ENCODE assay signal across 26 mouse cellular contexts in genomic region chr5:100172104-100172503, GRCm38 (mm10). TPM values are rescaled to one million over a fixed set of nuclear protein-coding genes. Genes with fewer than 3 reads are reported as not detected.
DNase-seq lines count a peak whose midpoint lies in the region; ATAC-seq and TF ChIP-seq lines count a peak whose summit lies in the region.
"Had no signal": no experiment of that assay in that cellular context is flagged by ENCODE, and none has a peak within 500 bp of the region (broad histone marks: within the 10 kb centered on the region; RNA-seq: fewer than 3 reads in every experiment).

No protein-coding gene starts in this region.

- H3K4me3 ChIP-seq in lung, embryonic 14.5 days (ENCODE audit: low read depth, low read length): no peak overlapping the region
- H3K4me3 ChIP-seq: forebrain, embryonic 10.5 days; forebrain, embryonic 13.5 days; heart, embryonic 12.5 days; heart, embryonic 15.5 days; hindbrain, embryonic 10.5 days; hindbrain, embryonic 13.5 days; intestine, embryonic 15.5 days had no signal

- no peak for ATAC-seq in lung, embryonic 14.5 days (ENCODE audit: insufficient read depth)
- ATAC-seq: forebrain, embryonic 13.5 days; hindbrain, embryonic 16.5 days; intestine, embryonic 15.5 days had no signal

- no peak overlapping the region for H3K27ac ChIP-seq in lung, embryonic 14.5 days (ENCODE audit: low read depth)
- H3K27ac ChIP-seq: forebrain, embryonic 10.5 days; heart, embryonic 15.5 days; hindbrain, embryonic 10.5 days; hindbrain, embryonic 13.5 days; intestine, embryonic 15.5 days had no signal

- no peak overlapping the region for H3K9ac ChIP-seq in lung, embryonic 14.5 days
- H3K9ac ChIP-seq: forebrain, embryonic 13.5 days; heart, embryonic 12.5 days; heart, embryonic 15.5 days; hindbrain, embryonic 13.5 days; intestine, embryonic 15.5 days had no signal

- H3K4me1 ChIP-seq in lung, embryonic 14.5 days (ENCODE audit: insufficient read depth): 0 out of 2 replicates have a peak, but pooled peaks cover 6% of the 10 kb centered on the region
- H3K4me1 ChIP-seq: heart, embryonic 15.5 days; intestine, embryonic 15.5 days had no signal

- H3K9me3 ChIP-seq in lung, embryonic 14.5 days (ENCODE audit: low read depth, low read length): no peaks in the 10 kb centered on the region
- H3K9me3 ChIP-seq: forebrain, embryonic 10.5 days; forebrain, embryonic 13.5 days; heart, embryonic 12.5 days; heart, embryonic 15.5 days; hindbrain, embryonic 10.5 days; hindbrain, embryonic 13.5 days; intestine, embryonic 15.5 days had no signal

- TF ChIP-seq CTCF in lung, embryonic 14.5 days (IDR thresholded peaks at IDR 0.05; ENCODE audit: low read depth): no peak

- H3K36me3 ChIP-seq in lung, embryonic 14.5 days (ENCODE audit: insufficient read depth): no peaks in the 10 kb centered on the region
- H3K36me3 ChIP-seq: forebrain, embryonic 10.5 days; G1E; heart, embryonic 12.5 days; heart, embryonic 15.5 days; hindbrain, embryonic 10.5 days; hindbrain, embryonic 13.5 days; intestine, embryonic 15.5 days had no signal

- no peaks in the 10 kb centered on the region for H3K27me3 ChIP-seq in lung, embryonic 14.5 days (ENCODE audit: insufficient read depth, low read length)
- H3K27me3 ChIP-seq: CH12.LX; forebrain, embryonic 13.5 days; heart, embryonic 12.5 days; heart, embryonic 15.5 days; hindbrain, embryonic 13.5 days; intestine, embryonic 15.5 days had no signal

- WGBS in lung, embryonic 14.5 days: 57% methylated on average over 4 of the region's 4 CpGs

- DNase-seq in adrenal gland, postnatal 10 days: peak; percentile 41
- no peak for DNase-seq in adrenal gland, postnatal 4 days (ENCODE audit: low spot score in 2 of 2)
- peak; percentile 35 for DNase-seq in lung, embryonic 14.5 days
- DNase-seq in lung, adult 18-20 months: no peak
- DNase-seq in Muller cell, postnatal 12 days (ENCODE audit: inconsistent ontology term): peak; percentile 26
- peak; percentile 24 to 43 for DNase-seq in adrenal gland, postnatal 36 days
- no peak for DNase-seq in right cerebral cortex, postnatal 4 days
- DNase-seq: B cell, adult 2 months; cerebellum, adult 11 months; cerebellum, adult 9-10 months; cerebellum, postnatal 14 days; gastrocnemius, postnatal 25 days; heart, adult 18-20 months; heart, postnatal 10 days; heart, postnatal 36 days; kidney, adult 11 months had no signal

- no peak overlapping the region for H3K4me2 ChIP-seq in lung, embryonic 14.5 days
- H3K4me2 ChIP-seq: forebrain, embryonic 13.5 days; heart, embryonic 12.5 days; heart, embryonic 15.5 days; hindbrain, embryonic 13.5 days; intestine, embryonic 15.5 days had no signal

RNA-seq across cellular contexts. Expression of gene Tmem150c, which starts 12.5 kb away (rescaled TPM):
- total RNA-seq in adrenal gland, postnatal 10 days (2021): 10 to 100 TPM; 12.9 to 18.4 TPM
- total RNA-seq in adrenal gland, postnatal 4 days (2021): 10 to 100 TPM; 26.9 to 28.7 TPM
- 3.3 and 5.0 TPM in 2 replicates for polyA plus RNA-seq in lung, embryonic 14.5 days (2014; fragmentation: Nextera tagmentation; extraction: Ambion mirVana)
- 10 to 100 TPM; 12.2 to 19.0 TPM for total RNA-seq in adrenal gland, postnatal 36 days (2021)
- total RNA-seq: CH12.LX had no signal
- polyA plus RNA-seq: G1E had no signal

Comparison
In these comparisons a context has a peak if more than half of its experiments do, and no peak if none do; other contexts are left out.
1. DNase-seq: peak in adrenal gland, postnatal 10 days (single experiment), lung, embryonic 14.5 days (single experiment), Muller cell, postnatal 12 days (single experiment) and adrenal gland, postnatal 36 days (2 of 2); none in adrenal gland, postnatal 4 days (0 of 2), lung, adult 18-20 months (0 of 2) and right cerebral cortex, postnatal 4 days (single experiment).